Mouse (Mus musculus): Measurements from ENCODE around the gene Myo15b. TPM values are rescaled to one million over a fixed set of nuclear protein-coding genes. Genes with fewer than 3 reads are reported as not detected.

The Myo15b gene
- total and polyA plus RNA-seq, 2 experiments, result 0.28 to 0.51 TPM

- TF ChIP-seq POLR2A (IDR thresholded peaks at IDR 0.05; ENCODE audit: extremely low read depth, insufficient read depth, low read length), result no peak
- TF ChIP-seq CTCF (IDR thresholded peaks at IDR 0.05; ENCODE audit: low read depth, low read length), result 0 out of 2 replicates have a peak, but pooled peaks have one; percentile 11
- H3K9ac ChIP-seq (ENCODE audit: low read depth, low read length), result peak overlapping the region; percentile 35
- H3K36me3 ChIP-seq (ENCODE audit: control insufficient read depth, insufficient read depth, low read length), result no peaks in the 10 kb centered on the region
- H3K4me3 ChIP-seq (ENCODE audit: insufficient read depth, low read depth, low read length), result no peak overlapping the region
- peaks cover 27% of the 10 kb centered on the region; the same call in 1 of the 2 replicates for H3K79me2 ChIP-seq (ENCODE audit: control insufficient read depth, insufficient read depth, low read length)
- peak overlapping the region; percentile 95 for H3K27ac ChIP-seq (replicated peaks; ENCODE audit: insufficient read depth, low read depth, low read length)
- H3K27me3 ChIP-seq (ENCODE audit: control insufficient read depth, insufficient read depth, low read length), result no peaks in the 10 kb centered on the region
- peaks cover 38% of the 10 kb centered on the region for H3K4me1 ChIP-seq (ENCODE audit: control insufficient read depth, insufficient read depth, low read length)
- WGBS, result 15% methylated on average over 8 of the region's 8 CpGs
- DNase-seq (ENCODE audit: extremely low read depth, low read depth, low spot score), result peak; percentile 82
These were observed 25.1 kb upstream of the Myo15b start for GRCm38 (mm10) chr11:115833021-115833513.

DNA sequence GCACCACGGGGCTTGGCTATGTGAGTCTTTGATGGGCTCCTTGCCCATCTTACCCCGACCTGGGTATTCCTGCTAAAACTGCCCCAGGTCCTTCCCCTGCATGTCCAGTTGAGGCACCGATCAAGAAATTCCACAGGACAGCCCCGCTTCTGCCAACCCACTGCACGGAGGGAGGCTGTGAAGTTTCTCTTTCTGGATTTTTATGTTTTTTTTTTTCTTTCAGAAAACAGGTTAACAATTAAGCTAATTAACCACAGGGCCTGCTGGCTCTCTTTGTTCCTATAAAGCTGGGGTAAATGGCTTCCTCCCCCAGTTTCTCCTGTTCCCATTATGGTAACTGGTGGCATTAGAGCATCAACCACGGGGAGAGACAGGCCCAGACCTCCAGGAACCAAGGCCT lies 24.2 kb upstream of the Myo15b start:
- H3K36me3 ChIP-seq (ENCODE audit: control insufficient read depth, insufficient read depth, low read length), result no peaks in the 10 kb centered on the region
- peaks cover 46% of the 10 kb centered on the region for H3K4me1 ChIP-seq (ENCODE audit: control insufficient read depth, insufficient read depth, low read length)

GRCm38 (mm10) chr11:115836656-115837395 lies 21.4 kb upstream of the Myo15b start:
- Histone ChIP-seq H3K4me1 (ENCODE audit: control insufficient read depth, insufficient read depth, low read length) (peaks cover 32% of the 10 kb centered on the region), H3K36me3 (ENCODE audit: control insufficient read depth, insufficient read depth, low read length) (no peaks in the 10 kb centered on the region), H3K9ac (ENCODE audit: low read depth, low read length) (no peak overlapping the region), H3K27me3 (ENCODE audit: control insufficient read depth, insufficient read depth, low read length) (no peaks in the 10 kb centered on the region), H3K79me2 (ENCODE audit: control insufficient read depth, insufficient read depth, low read length) (peaks cover 16% of the 10 kb centered on the region; the same call in 1 of the 2 replicates), H3K4me3 (ENCODE audit: insufficient read depth, low read depth, low read length) (no peak overlapping the region), H3K27ac (replicated peaks; ENCODE audit: insufficient read depth, low read depth, low read length) (no peak overlapping the region)
- no peak for TF ChIP-seq CTCF (IDR thresholded peaks at IDR 0.05; ENCODE audit: low read depth, low read length)
- WGBS, result 64% methylated on average over 11 of the region's 11 CpGs
- DNase-seq (ENCODE audit: extremely low read depth, low read depth, low spot score), result no peak

More for the DNA sequence above, 24.2 kb upstream of the Myo15b start:
- H3K27me3 ChIP-seq (ENCODE audit: control insufficient read depth, insufficient read depth, low read length), result no peaks in the 10 kb centered on the region
- DNase-seq (ENCODE audit: extremely low read depth, low read depth, low spot score), result no peak
- peaks cover 27% of the 10 kb centered on the region; the same call in 1 of the 2 replicates for H3K79me2 ChIP-seq (ENCODE audit: control insufficient read depth, insufficient read depth, low read length)
- H3K9ac ChIP-seq (ENCODE audit: low read depth, low read length), result no peak overlapping the region
- no peak overlapping the region for H3K4me3 ChIP-seq (ENCODE audit: insufficient read depth, low read depth, low read length)
- no peak for TF ChIP-seq POLR2A (IDR thresholded peaks at IDR 0.05; ENCODE audit: extremely low read depth, insufficient read depth, low read length)
- TF ChIP-seq CTCF (IDR thresholded peaks at IDR 0.05; ENCODE audit: low read depth, low read length), result no peak
- H3K27ac ChIP-seq (replicated peaks; ENCODE audit: insufficient read depth, low read depth, low read length), result peak overlapping the region; percentile 95
- WGBS, result 53% methylated on average over 6 of the region's 6 CpGs

- no peaks in the 10 kb centered on the region for H3K36me3 ChIP-seq (ENCODE audit: control insufficient read depth, insufficient read depth, low read length)
- H3K4me3 ChIP-seq (ENCODE audit: insufficient read depth, low read depth, low read length), result no peak overlapping the region
- H3K4me1 ChIP-seq (ENCODE audit: control insufficient read depth, insufficient read depth, low read length), result peaks cover 31% of the 10 kb centered on the region
- H3K9ac ChIP-seq (ENCODE audit: low read depth, low read length), result no peak overlapping the region; the same call in 1 of the 2 replicates
- TF ChIP-seq POLR2A (IDR thresholded peaks at IDR 0.05; ENCODE audit: extremely low read depth, insufficient read depth, low read length), result no peak
- no peak for TF ChIP-seq CTCF (IDR thresholded peaks at IDR 0.05; ENCODE audit: low read depth, low read length)
- DNase-seq (ENCODE audit: extremely low read depth, low read depth, low spot score), result peak; percentile 86
- no peaks in the 10 kb centered on the region for H3K27me3 ChIP-seq (ENCODE audit: control insufficient read depth, insufficient read depth, low read length)
- H3K79me2 ChIP-seq (ENCODE audit: control insufficient read depth, insufficient read depth, low read length), result peaks cover 16% of the 10 kb centered on the region; the same call in 1 of the 2 replicates
- peak overlapping the region; percentile 2 for H3K27ac ChIP-seq (replicated peaks; ENCODE audit: insufficient read depth, low read depth, low read length)
- WGBS, result 56% methylated on average over 22 of the region's 22 CpGs
These were observed 20.4 kb upstream of the Myo15b start for GRCm38 (mm10) chr11:115837606-115838345.

GRCm38 (mm10) chr11:115838895-115839311 lies 19.3 kb upstream of the Myo15b start:
- WGBS, result 32% methylated on average over 4 of the region's 4 CpGs
- no peak overlapping the region; the same call in 1 of the 2 replicates for H3K27ac ChIP-seq (replicated peaks; ENCODE audit: insufficient read depth, low read depth, low read length)
- peaks cover 11% of the 10 kb centered on the region; the same call in 1 of the 2 replicates for H3K79me2 ChIP-seq (ENCODE audit: control insufficient read depth, insufficient read depth, low read length)
- TF ChIP-seq CTCF (IDR thresholded peaks at IDR 0.05; ENCODE audit: low read depth, low read length), result no peak
- no peak for TF ChIP-seq POLR2A (IDR thresholded peaks at IDR 0.05; ENCODE audit: extremely low read depth, insufficient read depth, low read length)
- peak; percentile 89 for DNase-seq (ENCODE audit: extremely low read depth, low read depth, low spot score)
- peaks cover 27% of the 10 kb centered on the region for H3K4me1 ChIP-seq (ENCODE audit: control insufficient read depth, insufficient read depth, low read length)
- no peak overlapping the region for H3K4me3 ChIP-seq (ENCODE audit: insufficient read depth, low read depth, low read length)
- no peak overlapping the region for H3K9ac ChIP-seq (ENCODE audit: low read depth, low read length)
- no peaks in the 10 kb centered on the region for H3K27me3 ChIP-seq (ENCODE audit: control insufficient read depth, insufficient read depth, low read length)
- H3K36me3 ChIP-seq (ENCODE audit: control insufficient read depth, insufficient read depth, low read length), result no peaks in the 10 kb centered on the region

All from liver, adult 2 months (tissue).